Mouse (Mus musculus) cerebellum, adult (tissue): ENCODE results near the gene Dnajc30.
"Not testable (repeated sequence)": the region's sequence is repeated elsewhere in the genome, so short reads cannot be mapped to it uniquely, and the experiment has no call there.

Source experiments
- ATAC-seq: cut with Nextera tagmentation; 2 replicates; pipeline ENCODE4 v1.9.2; 2017; ENCODE audit warnings: mild to moderate bottlenecking, moderate library complexity, mixed read lengths; ENCODE audit not compliant: insufficient number of reproducible peaks, low FRiP score, low TSS enrichment

The Dnajc30 gene

GRCm38 (mm10) chr5:135053356-135053755 is 10.6 kb upstream of the Dnajc30 start:
- ATAC-seq = no peak

DNA sequence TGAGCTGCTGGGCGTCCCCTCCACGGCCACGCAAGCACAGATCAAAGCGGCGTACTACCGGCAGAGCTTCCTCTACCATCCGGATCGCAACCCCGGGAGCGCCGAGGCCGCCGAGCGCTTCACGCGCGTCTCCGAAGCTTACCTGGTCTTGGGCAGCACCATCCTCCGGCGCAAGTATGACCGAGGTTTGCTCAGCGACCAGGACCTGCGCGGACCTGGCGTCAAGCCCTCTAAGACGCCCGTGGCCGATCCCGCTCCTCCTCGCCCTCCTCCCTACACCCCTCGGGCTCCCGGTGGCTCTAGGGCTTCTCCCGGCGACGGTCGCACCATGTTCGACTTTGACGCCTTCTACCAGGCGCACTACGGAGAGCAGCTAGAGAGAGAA is 372 bp downstream of the Dnajc30 start:
- peak; percentile 38; the same call in 1 of the 2 replicates for ATAC-seq

DNA sequence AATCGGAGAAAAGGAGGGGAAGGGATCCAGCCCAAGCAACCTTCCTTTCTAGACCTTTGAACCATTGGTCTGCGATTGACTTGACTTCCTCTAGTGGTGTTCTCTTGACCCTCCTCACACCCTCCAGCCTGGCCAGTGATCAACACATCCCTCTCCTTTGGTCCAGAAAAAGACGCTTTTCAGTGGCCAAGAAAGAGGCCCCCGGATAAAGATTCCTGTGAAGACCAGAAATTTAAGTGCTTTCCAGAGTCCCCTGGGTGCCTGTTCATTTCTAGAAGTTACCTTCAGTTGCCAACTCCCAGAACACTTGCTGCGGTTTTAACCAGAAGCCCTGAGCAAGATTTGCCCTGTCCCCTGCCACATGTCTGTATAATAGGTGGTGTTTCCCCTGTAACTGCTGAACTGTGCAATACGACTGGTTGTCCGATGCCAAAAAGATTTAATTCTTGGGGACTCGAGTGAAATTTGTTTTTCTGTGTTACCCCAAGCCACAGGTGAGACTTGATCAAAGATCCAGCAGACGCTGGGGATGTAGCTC is 976 bp downstream of the Dnajc30 start, which contains the start of gene Bud23:
TSS of gene Bud23 (minus strand) at position 51 of the 538 bp plus-strand sequence.
- not testable (repeated sequence) for ATAC-seq

GRCm38 (mm10) chr5:135066008-135066407 is 2.0 kb downstream of the Dnajc30 start:
- ATAC-seq = no peak

GRCm38 (mm10) chr5:135070448-135070847 is 6.4 kb downstream of the Dnajc30 start:
- no peak for ATAC-seq

GRCm38 (mm10) chr5:135072061-135072460 is 8.1 kb downstream of the Dnajc30 start:
- no peak for ATAC-seq

DNA sequence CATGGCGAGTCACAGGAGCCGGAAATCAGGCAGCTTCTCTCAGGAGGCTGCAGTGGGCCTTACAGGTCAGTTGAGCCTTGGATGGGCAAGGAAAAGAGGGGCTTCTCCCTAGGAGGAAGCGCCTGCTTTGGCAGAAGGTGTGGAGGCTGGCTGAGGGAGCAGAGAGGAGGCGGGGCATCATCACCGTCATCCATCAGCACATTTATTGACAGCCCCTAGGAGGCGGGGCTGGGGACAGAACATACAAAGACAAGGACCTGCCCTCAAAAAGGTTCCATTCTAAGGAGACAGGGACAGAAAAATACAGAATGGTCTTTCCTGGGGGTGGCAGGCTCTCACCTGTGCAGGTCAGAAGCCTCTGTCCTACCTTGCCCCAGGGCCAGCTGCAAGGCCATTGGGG is 8.7 kb downstream of the Dnajc30 start:
- no peak for ATAC-seq

- no peak for ATAC-seq
These were observed 9.5 kb downstream of the Dnajc30 start for GRCm38 (mm10) chr5:135073349-135074150.

- no peak for ATAC-seq
These were observed 11.7 kb downstream of the Dnajc30 start for GRCm38 (mm10) chr5:135075655-135076054.

DNA sequence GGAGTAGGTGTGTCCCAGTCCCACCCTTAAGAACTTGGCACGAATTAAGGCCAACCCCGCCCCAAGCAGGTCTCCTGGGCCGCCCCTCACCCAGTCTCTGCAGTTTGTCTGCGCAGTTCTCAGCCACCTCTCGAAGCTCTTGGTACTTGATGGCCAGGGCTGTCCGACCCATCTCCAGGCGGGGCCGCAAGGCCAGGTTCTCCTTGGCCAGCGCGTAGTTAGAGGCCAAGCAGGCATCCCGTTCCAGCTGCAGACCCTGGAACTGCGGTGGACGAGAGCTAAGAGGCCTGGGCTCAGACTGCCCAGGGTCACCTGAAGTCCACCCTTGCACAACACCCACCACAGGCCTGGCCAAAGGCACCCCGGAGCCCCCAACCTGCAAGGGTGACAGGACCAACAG is 12.4 kb downstream of the Dnajc30 start:
- no peak for ATAC-seq

- ATAC-seq = 0 out of 2 replicates have a peak, but pooled peaks have one; percentile 8
These were observed 13.0 kb downstream of the Dnajc30 start for GRCm38 (mm10) chr5:135076931-135077505.

DNA sequence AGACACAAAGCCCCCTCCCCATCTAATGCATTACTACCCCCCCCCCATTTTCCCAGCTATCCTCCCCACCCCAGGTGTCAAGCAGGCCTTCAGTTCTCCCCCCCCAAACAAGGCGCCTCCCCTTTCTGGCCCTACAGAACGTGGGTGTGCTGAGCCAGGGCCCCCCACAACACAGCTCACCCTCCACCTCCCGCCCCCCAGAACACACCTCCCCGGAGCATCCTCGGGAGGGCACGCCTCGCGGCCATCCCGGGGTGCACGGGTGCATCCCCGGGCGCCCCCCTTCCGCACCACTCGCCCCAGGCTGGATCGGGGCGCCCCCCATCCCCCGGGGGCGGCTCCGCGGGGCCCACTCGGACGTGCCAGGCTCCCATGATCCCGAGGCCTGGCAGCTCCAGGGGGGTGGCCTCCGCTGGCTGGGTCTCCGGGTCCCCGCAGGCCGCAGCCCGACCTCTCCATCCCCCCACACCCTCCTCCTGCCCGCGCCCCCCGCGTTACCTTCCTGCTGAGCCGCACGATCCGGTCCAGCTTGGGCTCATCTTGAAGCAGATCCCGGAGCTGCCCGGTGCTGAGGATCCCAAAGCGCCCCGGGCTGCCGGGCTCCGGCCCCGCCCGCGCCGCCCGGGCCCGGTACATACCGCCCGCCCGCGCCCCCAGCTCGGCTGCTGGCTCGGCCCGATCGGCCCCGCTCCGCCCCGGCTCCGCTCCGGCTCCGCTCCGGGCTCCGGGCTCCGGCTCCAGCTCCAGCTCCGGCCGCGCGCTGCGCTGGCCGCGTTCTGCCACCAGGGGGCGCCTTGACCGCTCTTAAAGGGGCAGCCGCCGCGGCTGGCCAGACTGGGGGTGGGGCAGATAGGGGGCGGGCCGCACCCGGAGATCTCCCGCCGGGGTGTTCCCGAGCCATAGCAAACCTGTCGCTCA is 13.8 kb downstream of the Dnajc30 start, which contains the start of gene Vps37d:
TSS of gene Vps37d (minus strand) at position 703 of the 918 bp plus-strand sequence.
- peak; percentile 81 for ATAC-seq

GRCm38 (mm10) chr5:135078482-135078810 is 14.4 kb downstream of the Dnajc30 start:
- no peak for ATAC-seq

DNA sequence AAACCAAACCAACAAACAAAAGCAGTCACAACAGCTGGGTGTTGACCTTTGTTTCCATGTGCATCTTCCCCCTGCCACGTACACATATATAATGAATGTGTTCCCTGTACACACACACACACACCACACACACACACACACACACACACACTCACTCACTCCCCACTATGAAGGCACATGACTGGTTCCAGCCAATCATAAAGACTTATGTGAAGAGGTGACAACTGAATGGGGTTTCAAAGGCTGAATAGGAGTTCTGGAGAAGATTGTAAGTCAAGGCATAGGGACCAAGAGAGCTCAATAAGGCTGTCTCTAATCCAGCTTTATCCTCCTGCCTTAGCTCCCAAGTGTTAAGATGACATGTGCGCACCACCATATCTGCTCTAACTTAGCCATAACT is 15.6 kb downstream of the Dnajc30 start:
- ATAC-seq = no peak

DNA sequence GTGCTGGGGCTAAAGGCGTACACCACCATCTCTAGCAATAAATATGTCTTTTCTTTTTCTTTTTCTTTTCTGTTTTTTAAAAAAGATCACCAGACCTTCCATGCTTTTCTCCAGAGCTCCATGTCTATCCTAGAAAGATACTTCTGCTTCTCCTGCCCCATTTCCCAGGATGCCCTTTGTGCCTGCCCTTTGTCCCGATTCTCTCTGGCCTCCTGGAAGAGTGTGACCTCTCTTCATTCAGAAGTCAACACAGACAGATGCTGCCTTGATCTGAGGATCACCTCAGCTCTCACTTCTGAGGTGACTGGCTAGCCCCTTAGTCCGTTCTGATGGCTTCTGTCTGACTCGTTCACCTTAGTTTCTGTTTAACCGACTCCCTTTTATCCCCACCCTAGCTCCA is 16.5 kb downstream of the Dnajc30 start:
- no peak for ATAC-seq

DNA sequence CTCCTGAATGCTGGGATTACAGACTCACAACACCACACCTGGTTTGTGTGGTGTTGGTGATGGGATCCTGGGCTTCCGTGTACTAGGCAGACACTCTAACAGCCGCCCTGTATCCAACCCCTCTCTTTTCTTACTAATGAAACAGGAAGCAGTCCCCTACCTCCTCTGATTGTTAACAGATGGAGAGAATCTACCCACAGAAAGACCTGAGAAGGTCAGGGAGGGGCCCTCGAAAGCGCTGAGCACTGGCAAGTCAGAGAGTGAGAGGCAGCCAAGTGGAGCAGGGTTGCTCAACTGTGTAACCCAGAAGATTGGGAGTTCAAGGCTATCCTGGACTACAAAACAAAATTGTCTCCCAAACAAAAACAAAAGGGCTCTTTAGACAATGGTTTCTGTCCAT is 22.9 kb downstream of the Dnajc30 start:
- no peak for ATAC-seq

DNA sequence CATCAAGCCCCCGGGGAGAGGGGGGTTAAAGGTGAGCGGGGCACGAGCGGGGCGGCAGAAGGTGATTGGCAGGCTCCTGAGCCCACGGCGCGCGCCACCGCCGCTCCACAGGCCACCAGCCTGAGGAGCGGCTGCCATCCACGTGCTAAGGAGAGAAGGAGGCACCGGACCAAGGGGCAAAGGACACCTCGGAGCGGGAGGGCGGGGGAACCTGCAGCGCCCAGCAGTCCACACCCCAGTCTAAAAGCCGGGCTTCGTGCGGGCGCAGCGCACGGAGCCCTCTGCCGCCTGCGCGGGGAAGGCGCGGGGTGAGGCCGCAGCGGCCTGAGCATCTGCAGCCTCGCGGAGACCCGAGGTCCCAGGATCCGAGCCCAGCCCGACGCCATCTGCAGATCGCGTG is 25.7 kb downstream of the Dnajc30 start, which contains the start of gene Mlxipl:
TSS of gene Mlxipl (plus strand) at position 238 of the 400 bp plus-strand sequence.
- ATAC-seq = no peak

DNA sequence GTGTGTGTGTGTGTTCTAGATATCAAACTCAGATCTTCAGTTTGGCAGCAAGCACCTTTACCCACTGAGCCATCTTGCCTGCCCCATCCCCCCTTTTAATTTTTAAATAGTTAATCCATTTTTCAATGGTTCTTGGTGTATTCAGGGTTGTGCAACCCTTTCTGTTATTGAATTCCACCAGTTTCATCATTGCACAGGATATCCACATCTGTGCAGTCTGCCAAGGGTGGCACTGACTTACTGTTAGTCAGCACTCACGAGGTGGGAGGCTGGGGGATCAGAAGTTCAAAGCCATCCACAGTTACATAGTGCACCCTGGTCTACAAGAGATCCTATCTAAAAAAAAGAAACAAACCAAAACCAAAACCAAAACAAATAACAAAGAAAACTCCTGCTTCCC is 37.0 kb downstream of the Dnajc30 start:
- no peak for ATAC-seq

- ATAC-seq = no peak
These were observed 40.1 kb downstream of the Dnajc30 start for GRCm38 (mm10) chr5:135103999-135104660.

GRCm38 (mm10) chr5:135106758-135107256 is 42.8 kb downstream of the Dnajc30 start:
- no peak for ATAC-seq
